Mouse (Mus musculus) liver, embryonic 14.5 days (tissue): ENCODE measurements around the gene Polr1c.

Source experiments
- CTCF ChIP-seq: IDR thresholded peaks from 2 replicates; pipeline ENCODE4 v1.5.1; 2016; ENCODE audit warnings: antibody characterized with exemption, low read depth, control low read depth
- EP300 ChIP-seq: IDR thresholded peaks from 2 replicates; pipeline ENCODE4 v1.6.1; 2016; ENCODE audit warnings: antibody characterized with exemption, low read depth

GRCm38 (mm10) chr17:46282483-46283123 lies 34.7 kb upstream of the Polr1c start, which contains the start of gene Tjap1:
- no peak for TF ChIP-seq CTCF
- no peak for TF ChIP-seq EP300
